Mouse (Mus musculus) left cerebral cortex, postnatal 36 days (tissue): ENCODE results near the gene Olfr1141. TPM values are rescaled to one million over a fixed set of nuclear protein-coding genes. Genes with fewer than 3 reads are reported as not detected.

ENCODE experiments used
- DNase-seq, 2 experiments: peaks; one replicate each; pipeline ENCODE4 v3.0.0; 2021 to 2022; ENCODE audit warnings: low spot score in 2 of 2, mixed read lengths in 1 of 2
- intact Hi-C: fragments of 180-260 bp; cut with DNase I; formaldehyde crosslinking; loops from one replicate; pipeline ENCODE4 v1.15.1; 2025
- total RNA-seq, 2 experiments: library from RNA; stranded (reverse); gene quantifications; 2 replicates each; pipeline ENCODE4 v1.2.3; 2021

The Olfr1141 gene
- not detected for total RNA-seq

GRCm38 (mm10) chr2:87753891-87754290 is at the start of gene Olfr1141:
TSS of gene Olfr1141 (minus strand) at chr2:87753991.
- DNase-seq: no peak
- intact Hi-C loops: no loop called here

GRCm38 (mm10) chr2:87800292-87800691 is 46.5 kb upstream of the Olfr1141 start, which contains the start of gene Olfr1143:
TSS of gene Olfr1143 (plus strand) at chr2:87800592.
- no peak for DNase-seq
- intact Hi-C loops: no loop called here

GRCm38 (mm10) chr2:87779183-87779582 is 25.4 kb upstream of the Olfr1141 start, which contains the start of gene Olfr152:
TSS of gene Olfr152 (plus strand) at chr2:87779483.
- DNase-seq: no peak
- intact Hi-C loops: no loop called here

GRCm38 (mm10) chr2:87776143-87776542 is 22.4 kb upstream of the Olfr1141 start:
- intact Hi-C loops: no loop called here
- no peak for DNase-seq

GRCm38 (mm10) chr2:87743452-87743851 is 10.3 kb downstream of the Olfr1141 start, which contains the start of gene Olfr1140:
TSS of gene Olfr1140 (plus strand) at chr2:87743752.
- no peak for DNase-seq
- intact Hi-C loops: no loop called here

- intact Hi-C loops: no loop called here
- DNase-seq: no peak
These were observed 13.9 kb downstream of the Olfr1141 start, which contains the start of gene Olfr1138 for GRCm38 (mm10) chr2:87739878-87740277. TSS of gene Olfr1138 (minus strand) at chr2:87739978.

- intact Hi-C loops: no loop called here
- no peak for DNase-seq
These were observed 40.7 kb downstream of the Olfr1141 start, which contains the start of gene Olfr1137 for GRCm38 (mm10) chr2:87713079-87713478. TSS of gene Olfr1137 (minus strand) at chr2:87713179.

Other genes starting within 250 kb of the Olfr1141 start
- not detected for gene Pramel6, start 247.4 kb downstream of the Olfr1141 start, total RNA-seq
- gene Olfr153, start 222.2 kb downstream of the Olfr1141 start, total RNA-seq: not detected
- not detected for gene Olfr1128, start 208.4 kb downstream of the Olfr1141 start, total RNA-seq
- not detected for gene Olfr1129, start 180.1 kb downstream of the Olfr1141 start, total RNA-seq
- not detected for gene Olfr1130, start 147.8 kb downstream of the Olfr1141 start, total RNA-seq
- not detected for gene Olfr1131, start 126.9 kb downstream of the Olfr1141 start, total RNA-seq
- gene Olfr1132, start 116.5 kb downstream of the Olfr1141 start, total RNA-seq: not detected
- not detected for gene Olfr1133, start 106.6 kb downstream of the Olfr1141 start, total RNA-seq
- not detected for gene Olfr1134, start 95.5 kb downstream of the Olfr1141 start, total RNA-seq
- gene Olfr1135, start 80.3 kb downstream of the Olfr1141 start, total RNA-seq: not detected
- not detected for gene Olfr1136, start 60.0 kb downstream of the Olfr1141 start, total RNA-seq
- not detected for gene Olfr1137, start 40.8 kb downstream of the Olfr1141 start, total RNA-seq
- gene Olfr1138, start 14.0 kb downstream of the Olfr1141 start, total RNA-seq: not detected
- gene Olfr1140, start 10.2 kb downstream of the Olfr1141 start, total RNA-seq: not detected
- not detected for gene Olfr152, start 25.5 kb upstream of the Olfr1141 start, total RNA-seq
- not detected for gene Olfr1143, start 46.6 kb upstream of the Olfr1141 start, total RNA-seq
- gene Olfr1145, start 55.8 kb upstream of the Olfr1141 start, total RNA-seq: not detected
- not detected for gene Olfr1148, start 76.5 kb upstream of the Olfr1141 start, total RNA-seq
- not detected for gene Olfr1150-ps1, start 90.0 kb upstream of the Olfr1141 start, total RNA-seq
- not detected for gene Olfr1151, start 101.9 kb upstream of the Olfr1141 start, total RNA-seq
- gene Olfr1152, start 112.5 kb upstream of the Olfr1141 start, total RNA-seq: not detected
- not detected for gene Olfr1153, start 141.0 kb upstream of the Olfr1141 start, total RNA-seq
- gene Olfr1154, start 151.2 kb upstream of the Olfr1141 start, total RNA-seq: not detected
- not detected for gene Olfr1155, start 191.1 kb upstream of the Olfr1141 start, total RNA-seq
- gene Olfr1156, start 199.1 kb upstream of the Olfr1141 start, total RNA-seq: not detected
- gene Olfr1157, start 214.3 kb upstream of the Olfr1141 start, total RNA-seq: not detected
- not detected for gene Olfr74, start 220.7 kb upstream of the Olfr1141 start, total RNA-seq
- not detected for gene Olfr1158, start 236.1 kb upstream of the Olfr1141 start, total RNA-seq